Mouse (Mus musculus) thymus, adult 2 months (tissue): Measurements from ENCODE around the gene Cnn3.

Source experiments
- CTCF ChIP-seq: fragments of 200-500 bp; IDR thresholded peaks from 2 replicates; pipeline ENCODE4 v1.5.1; 2012; ENCODE audit warnings: mild to moderate bottlenecking, control low read depth, low read length, moderate library complexity, borderline replicate concordance; ENCODE audit not compliant: control insufficient read depth, poor library complexity, insufficient read depth; ENCODE audit errors: extremely low read depth
- POLR2A ChIP-seq: fragments of 200-500 bp; IDR thresholded peaks from 2 replicates; pipeline ENCODE4 v1.6.1; 2012; ENCODE audit warnings: mild to moderate bottlenecking, low read length, control low read depth, moderate library complexity; ENCODE audit not compliant: control insufficient read depth, poor library complexity, insufficient read depth; ENCODE audit errors: extremely low read depth

GRCm38 (mm10) chr3:121407417-121407816 is 18.9 kb upstream of the Cnn3 start:
- no peak for TF ChIP-seq CTCF
- no peak for TF ChIP-seq POLR2A
